Mouse (Mus musculus) hindbrain, embryonic 11.5 days (tissue): Measurements from ENCODE around the gene Agap3. TPM values are rescaled to one million over a fixed set of nuclear protein-coding genes. Genes with fewer than 3 reads are reported as not detected.
A peak's percentile ranks its signal among the peaks of the same experiment; 100 is the strongest.

ENCODE experiments used
- ATAC-seq: fragments of 200-750 bp; cut with Nextera tagmentation; 2 replicates; pipeline ENCODE4 v1.8.0; 2017; ENCODE audit warnings: mild to moderate bottlenecking, moderate TSS enrichment, moderate library complexity; ENCODE audit not compliant: low FRiP score
- DNase-seq: peaks from one replicate; pipeline ENCODE4 v3.0.0-alpha.2; 2015; ENCODE audit warnings: low spot score
- H3K27ac ChIP-seq: fragments of 300-500 bp; sonication (generic); 2 replicates; pipeline ENCODE4 v1.5.1; 2014; ENCODE audit warnings: mild to moderate bottlenecking, low read depth, low read length
- H3K27me3 ChIP-seq: fragments of 300-500 bp; sonication (generic); 2 replicates; pipeline ENCODE4 v1.6.1; 2014; ENCODE audit warnings: mild to moderate bottlenecking, low read length, moderate library complexity, mixed read lengths; ENCODE audit not compliant: control insufficient read depth, insufficient read depth
- H3K36me3 ChIP-seq: fragments of 300-500 bp; sonication (generic); 2 replicates; pipeline ENCODE4 v1.6.1; 2014; ENCODE audit warnings: mild to moderate bottlenecking, low read length, moderate library complexity, mixed read lengths; ENCODE audit not compliant: control insufficient read depth, insufficient read depth
- H3K4me1 ChIP-seq: fragments of 300-500 bp; sonication (generic); replicated peaks from 2 replicates; pipeline ENCODE4 v1.6.1; 2014; ENCODE audit warnings: low read length, mixed read lengths; ENCODE audit not compliant: control insufficient read depth, insufficient read depth
- H3K4me2 ChIP-seq: fragments of 300-500 bp; sonication (generic); replicated peaks from 2 replicates; pipeline ENCODE4 v1.6.1; 2014; ENCODE audit warnings: mild to moderate bottlenecking, low read depth, low read length
- H3K4me3 ChIP-seq: fragments of 300-500 bp; sonication (generic); 2 replicates; pipeline ENCODE4 v1.5.1; 2014; ENCODE audit warnings: low read depth, low read length
- H3K9ac ChIP-seq: fragments of 300-500 bp; sonication (generic); 2 replicates; pipeline ENCODE4 v1.6.1; 2014; ENCODE audit warnings: low read depth, low read length
- H3K9me3 ChIP-seq: fragments of 300-500 bp; sonication (generic); 2 replicates; pipeline ENCODE4 v1.6.1; 2016; ENCODE audit warnings: low read length; ENCODE audit not compliant: control insufficient read depth
- WGBS: fragments of 180-500 bp; shearing (Covaris S2); extraction: QIAGEN DNeasy Blood & Tissue Kit; methylation state at CpG from one replicate; pipeline ENCODE4 v1.1.7; 2014; 5-methylcytosine and 5-hydroxymethylcytosine counted together
- polyA plus RNA-seq: library from polyadenylated mRNA; unstranded; fragments of >200 nt; fragmentation: Nextera tagmentation; extraction: Ambion mirVana; gene quantifications from 2 replicates; pipeline ENCODE4 v1.2.1, GENCODE M21; 2014

Gene Agap3
- polyA plus RNA-seq, 1 experiment from 2014 or later: 38.8 TPM

- DNase-seq: peak; percentile 49
- Histone ChIP-seq H3K27me3 (no peaks in the 10 kb centered on the region; the same call in 1 of the 2 replicates), H3K9ac (peak overlapping the region; percentile 99), H3K27ac (peak overlapping the region; percentile 93), H3K4me2 (peak overlapping the region; percentile 94), H3K4me1 (peaks cover 15% of the 10 kb centered on the region), H3K36me3 (no peaks in the 10 kb centered on the region), H3K9me3 (no peaks in the 10 kb centered on the region), H3K4me3 (peak overlapping the region; percentile 92)
- peak; percentile 12; the same call in 1 of the 2 replicates for ATAC-seq
- WGBS: 7% methylated on average over 5 of the region's 5 CpGs
These were observed 1.5 kb downstream of the Agap3 start for GRCm38 (mm10) chr5:24453283-24453984.

GRCm38 (mm10) chr5:24453985-24454303 is 2.0 kb downstream of the Agap3 start:
- no peaks in the 10 kb centered on the region for H3K9me3 ChIP-seq
- peak overlapping the region; percentile 93 for H3K27ac ChIP-seq
- 17% methylated on average over 2 of the region's 2 CpGs for WGBS

GRCm38 (mm10) chr5:24455076-24455475 is 3.1 kb downstream of the Agap3 start:
- WGBS: 53% methylated on average over 3 of the region's 3 CpGs
- H3K36me3 ChIP-seq: no peaks in the 10 kb centered on the region
- H3K4me1 ChIP-seq: peaks cover 15% of the 10 kb centered on the region
- no peak overlapping the region for H3K4me3 ChIP-seq
- ATAC-seq (no peak), DNase-seq (no peak)
- no peaks in the 10 kb centered on the region for H3K27me3 ChIP-seq
- no peak overlapping the region for H3K27ac ChIP-seq
- H3K4me2 ChIP-seq: peak overlapping the region; percentile 94
- 0 out of 2 replicates have a peak overlapping the region, but pooled peaks have one; percentile 28 for H3K9ac ChIP-seq
- H3K9me3 ChIP-seq: no peaks in the 10 kb centered on the region

More at GRCm38 (mm10) chr5:24453985-24454303, 2.0 kb downstream of the Agap3 start:
- peaks cover 15% of the 10 kb centered on the region for H3K4me1 ChIP-seq
- H3K9ac ChIP-seq: peak overlapping the region; percentile 99
- no peaks in the 10 kb centered on the region for H3K36me3 ChIP-seq
- H3K4me3 ChIP-seq: peak overlapping the region; percentile 92
- H3K4me2 ChIP-seq: peak overlapping the region; percentile 94
- ATAC-seq (no peak), DNase-seq (no peak)
- no peaks in the 10 kb centered on the region; the same call in 1 of the 2 replicates for H3K27me3 ChIP-seq

GRCm38 (mm10) chr5:24455613-24456012 is 3.6 kb downstream of the Agap3 start:
- H3K9me3 ChIP-seq: no peaks in the 10 kb centered on the region
- H3K27ac ChIP-seq: no peak overlapping the region
- H3K4me3 ChIP-seq: no peak overlapping the region
- H3K27me3 ChIP-seq: no peaks in the 10 kb centered on the region
- 0 out of 2 replicates have a peak overlapping the region, but pooled peaks have one; percentile 28 for H3K9ac ChIP-seq
- WGBS: 52% methylated on average over 7 of the region's 7 CpGs
- peak overlapping the region; percentile 94; the same call in 1 of the 2 replicates for H3K4me2 ChIP-seq
- peaks cover 15% of the 10 kb centered on the region for H3K4me1 ChIP-seq
- DNase-seq (no peak), ATAC-seq (no peak)
- H3K36me3 ChIP-seq: no peaks in the 10 kb centered on the region

- no peak for ATAC-seq
- 33% methylated on average over 12 of the region's 12 CpGs for WGBS
- Histone ChIP-seq H3K27ac (no peak overlapping the region), H3K36me3 (no peaks in the 10 kb centered on the region), H3K9ac (no peak overlapping the region; the same call in 1 of the 2 replicates), H3K4me1 (0 out of 2 replicates have a peak, but pooled peaks cover 3% of the 10 kb centered on the region), H3K9me3 (no peaks in the 10 kb centered on the region), H3K27me3 (peaks cover 2% of the 10 kb centered on the region; the same call in 1 of the 2 replicates), H3K4me2 (no peak overlapping the region), H3K4me3 (no peak overlapping the region)
- no peak for DNase-seq
These were observed 14.8 kb downstream of the Agap3 start for GRCm38 (mm10) chr5:24466762-24467161.

- H3K4me1 ChIP-seq: peaks cover 21% of the 10 kb centered on the region
- peaks cover 25% of the 10 kb centered on the region for H3K27me3 ChIP-seq
- 15% methylated on average over 5 of the region's 5 CpGs for WGBS
- H3K4me2 ChIP-seq: no peak overlapping the region
- ATAC-seq (peak; percentile 26; the same call in 1 of the 2 replicates), DNase-seq (peak; percentile 88)
- H3K36me3 ChIP-seq: no peaks in the 10 kb centered on the region
- H3K4me3 ChIP-seq: no peak overlapping the region
- H3K9me3 ChIP-seq: no peaks in the 10 kb centered on the region
- H3K27ac ChIP-seq: no peak overlapping the region
- no peak overlapping the region for H3K9ac ChIP-seq
These were observed 18.6 kb downstream of the Agap3 start for GRCm38 (mm10) chr5:24470600-24470999.

GRCm38 (mm10) chr5:24472884-24473619 is 21.1 kb downstream of the Agap3 start:
- Histone ChIP-seq H3K9me3 (no peaks in the 10 kb centered on the region), H3K27ac (no peak overlapping the region), H3K4me3 (no peak overlapping the region), H3K4me2 (no peak overlapping the region), H3K9ac (no peak overlapping the region), H3K4me1 (peaks cover 17% of the 10 kb centered on the region), H3K36me3 (no peaks in the 10 kb centered on the region), H3K27me3 (peaks cover 26% of the 10 kb centered on the region)
- 18% methylated on average over 7 of the region's 7 CpGs for WGBS
- no peak for DNase-seq
- ATAC-seq: no peak

GRCm38 (mm10) chr5:24474025-24474722 is 22.2 kb downstream of the Agap3 start:
- H3K9me3 ChIP-seq: no peaks in the 10 kb centered on the region
- H3K4me1 ChIP-seq: peaks cover 17% of the 10 kb centered on the region
- no peaks in the 10 kb centered on the region for H3K36me3 ChIP-seq
- ATAC-seq: peak; percentile 50; the same call in 1 of the 2 replicates
- peak overlapping the region; percentile 36 for H3K4me3 ChIP-seq
- WGBS: under 1% methylated on average over 64 of the region's 77 CpGs
- H3K9ac ChIP-seq: peak overlapping the region; percentile 44; the same call in 1 of the 2 replicates
- H3K27ac ChIP-seq: no peak overlapping the region
- peaks cover 26% of the 10 kb centered on the region for H3K27me3 ChIP-seq
- H3K4me2 ChIP-seq: peak overlapping the region; percentile 78
- peak; percentile 57 for DNase-seq
